Mouse (Mus musculus): ENCODE data around the gene Gpr39.

GRCm38 (mm10) chr1:125662660-125663059, 14.1 kb upstream of the Gpr39 start:
- TF ChIP-seq POLR2A (IDR thresholded peaks at IDR 0.05; ENCODE audit: extremely low read depth, insufficient read depth, low read length): no peak
- no peak for TF ChIP-seq CTCF (IDR thresholded peaks at IDR 0.05; ENCODE audit: extremely low read depth, insufficient read depth, low read length)

Data from cortical plate, adult 2 months (tissue).